ENCODE assay signal across 26 mouse cellular contexts in genomic region chr5:104035066-104035465, GRCm38 (mm10). TPM values are rescaled to one million over a fixed set of nuclear protein-coding genes. Genes with fewer than 3 reads are reported as not detected.
"Had no signal": no experiment of that assay in that cellular context is flagged by ENCODE, and none has a peak within 500 bp of the region (broad histone marks: within the 10 kb centered on the region; RNA-seq: fewer than 3 reads in every experiment).

No protein-coding gene starts in this region.

- H3K9me3 ChIP-seq: limb, embryonic 10.5 days; limb, embryonic 13.5 days; liver, embryonic 13.5 days; midbrain, embryonic 13.5 days; stomach, embryonic 15.5 days had no signal

- H3K4me1 ChIP-seq: limb, embryonic 10.5 days; limb, embryonic 13.5 days; midbrain, embryonic 13.5 days; stomach, embryonic 15.5 days had no signal

- H3K27ac ChIP-seq: limb, embryonic 10.5 days; limb, embryonic 13.5 days; liver, embryonic 13.5 days; macrophage; midbrain, embryonic 13.5 days; stomach, embryonic 15.5 days had no signal

- H3K36me3 ChIP-seq: limb, embryonic 10.5 days; limb, embryonic 13.5 days; liver, embryonic 13.5 days; midbrain, embryonic 13.5 days; stomach, embryonic 15.5 days had no signal

- ATAC-seq: lung, postnatal 0 days; midbrain, embryonic 13.5 days had no signal

- H3K4me3 ChIP-seq: limb, embryonic 10.5 days; limb, embryonic 13.5 days; liver, embryonic 13.5 days; midbrain, embryonic 13.5 days; stomach, embryonic 15.5 days had no signal

- H3K27me3 ChIP-seq: limb, embryonic 13.5 days; liver, embryonic 13.5 days; midbrain, embryonic 13.5 days; stomach, embryonic 15.5 days had no signal

- DNase-seq: kidney, adult 8-10 months; kidney, postnatal 14 days; kidney, postnatal 4 days; liver, embryonic 13.5 days; lung, embryonic 14.5 days; right cerebral cortex, postnatal 25 days; spleen, adult 18-20 months; thymus, adult 2 months; thymus, postnatal 14 days; thymus, postnatal 4 days had no signal

- H3K9ac ChIP-seq: limb, embryonic 13.5 days; liver, embryonic 13.5 days; lung, embryonic 14.5 days; midbrain, embryonic 13.5 days; stomach, embryonic 15.5 days had no signal

- H3K4me2 ChIP-seq: limb, embryonic 13.5 days; liver, embryonic 13.5 days; lung, embryonic 14.5 days; midbrain, embryonic 13.5 days; stomach, embryonic 15.5 days had no signal

RNA-seq across cellular contexts. Expression of gene Gm17660, which starts 42.3 kb away (rescaled TPM):
- total RNA-seq: layer of hippocampus, adult 18-20 months; layer of hippocampus, postnatal 14 days; left cerebral cortex, postnatal 25 days; megakaryocyte, adult 5-6 weeks; midbrain, postnatal 0 days had no signal
- polyA plus RNA-seq: intestine, embryonic 14.5 days; kidney, embryonic 16.5 days; limb, embryonic 10.5 days; limb, embryonic 13.5 days; liver, embryonic 13.5 days; liver, embryonic 16.5 days; lung, embryonic 14.5 days; lung, postnatal 0 days; macrophage; midbrain, embryonic 13.5 days; neural tube, embryonic 11.5 days; stomach, embryonic 15.5 days; thymus, adult 2 months had no signal

RNA-seq across cellular contexts. Expression of gene Hsd17b13, which starts 57.9 kb away (rescaled TPM):
- total RNA-seq: layer of hippocampus, adult 18-20 months; layer of hippocampus, postnatal 14 days; megakaryocyte, adult 5-6 weeks; midbrain, postnatal 0 days had no signal
- polyA plus RNA-seq: limb, embryonic 10.5 days; limb, embryonic 13.5 days; macrophage; midbrain, embryonic 13.5 days; neural tube, embryonic 11.5 days; neural tube, embryonic 14.5 days; thymus, adult 2 months had no signal
